Mouse (Mus musculus): ENCODE data around the gene Sptan1.

DNA sequence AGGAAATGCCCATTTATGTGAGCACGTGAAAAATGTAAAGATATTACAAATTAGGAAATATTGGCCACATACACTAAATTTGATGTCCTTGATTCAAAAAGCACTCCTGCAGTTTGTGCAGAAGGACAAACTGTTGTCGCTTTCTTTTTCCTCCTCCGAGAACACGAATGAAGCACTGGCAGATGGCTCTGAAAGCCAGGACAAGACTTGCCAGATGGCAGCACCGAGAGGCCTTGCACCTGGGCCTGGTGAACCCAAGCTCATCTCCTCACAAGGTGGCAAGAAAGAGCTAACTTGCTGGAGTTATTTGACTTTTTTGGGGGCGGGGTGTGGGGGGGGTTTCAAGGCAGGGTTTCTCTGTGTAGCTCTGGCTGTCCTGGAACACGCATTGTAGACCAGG, 24.5 kb upstream of the Sptan1 start:
- TF ChIP-seq GATA1 (IDR thresholded peaks at IDR 0.05; ENCODE audit: low read length) (no peak), TAL1 (IDR thresholded peaks at IDR 0.05; ENCODE audit: low read length) (no peak)
